Mouse (Mus musculus) bone marrow macrophage, adult 2 months (primary cell): ENCODE measurements around the gene Cep162. TPM values are rescaled to one million over a fixed set of nuclear protein-coding genes. Genes with fewer than 3 reads are reported as not detected.

ENCODE experiments used
- H3K27ac ChIP-seq: 2 replicates; pipeline ENCODE4 v1.5.1; 2012; ENCODE audit warnings: low read depth, low read length; ENCODE audit not compliant: insufficient read depth
- H3K4me1 ChIP-seq: 2 replicates; pipeline ENCODE4 v1.6.1; 2012; ENCODE audit warnings: low read length; ENCODE audit not compliant: control insufficient read depth, insufficient read depth
- H3K4me3 ChIP-seq: 2 replicates; pipeline ENCODE4 v1.5.1; 2012; ENCODE audit warnings: mild to moderate bottlenecking, low read length, moderate library complexity; ENCODE audit not compliant: insufficient read depth
- CTCF ChIP-seq: IDR thresholded peaks from 2 replicates; pipeline ENCODE4 v1.5.1; 2012; ENCODE audit warnings: low read depth, mild to moderate bottlenecking, low read length, moderate library complexity
- POLR2A ChIP-seq: IDR thresholded peaks from 2 replicates; pipeline ENCODE4 v1.6.1; 2012; ENCODE audit warnings: mild to moderate bottlenecking, low read depth, low read length, borderline replicate concordance
- polyA plus RNA-seq: library from polyadenylated mRNA; stranded (reverse); fragments of >200 nt; gene quantifications from 2 replicates; pipeline ENCODE4 v1.2.4, GENCODE M21; 2012; ENCODE audit not compliant: missing spikeins, insufficient read depth, insufficient read length

Cep162 gene
- polyA plus RNA-seq, 1 experiment = 8.9 TPM

- TF ChIP-seq CTCF (no peak), POLR2A (no peak)
- no peak overlapping the region for H3K27ac ChIP-seq
- no peaks in the 10 kb centered on the region for H3K4me1 ChIP-seq
- no peak overlapping the region for H3K4me3 ChIP-seq
Observed at GRCm38 (mm10) chr9:87198036-87198435, 57.3 kb downstream of the Cep162 start.

GRCm38 (mm10) chr9:87197277-87197676, 58.1 kb downstream of the Cep162 start:
- Histone ChIP-seq H3K4me1 (no peaks in the 10 kb centered on the region), H3K27ac (no peak overlapping the region), H3K4me3 (no peak overlapping the region)
- TF ChIP-seq POLR2A = no peak
- TF ChIP-seq CTCF = no peak

- no peak overlapping the region for H3K27ac ChIP-seq
- no peak overlapping the region for H3K4me3 ChIP-seq
- TF ChIP-seq POLR2A = no peak
- TF ChIP-seq CTCF = no peak
- no peaks in the 10 kb centered on the region for H3K4me1 ChIP-seq
Observed at GRCm38 (mm10) chr9:87193721-87194120, 61.6 kb downstream of the Cep162 start.

GRCm38 (mm10) chr9:87187336-87187735, 68.0 kb downstream of the Cep162 start:
- no peak overlapping the region for H3K27ac ChIP-seq
- no peaks in the 10 kb centered on the region for H3K4me1 ChIP-seq
- H3K4me3 ChIP-seq = no peak overlapping the region
- TF ChIP-seq POLR2A = no peak
- TF ChIP-seq CTCF = no peak

- Histone ChIP-seq H3K4me1 (no peaks in the 10 kb centered on the region), H3K27ac (no peak overlapping the region), H3K4me3 (no peak overlapping the region)
- no peak for TF ChIP-seq POLR2A
- TF ChIP-seq CTCF = no peak
Observed at GRCm38 (mm10) chr9:87182231-87182630, 73.1 kb downstream of the Cep162 start.

- Histone ChIP-seq H3K4me1 (no peaks in the 10 kb centered on the region), H3K4me3 (no peak overlapping the region), H3K27ac (no peak overlapping the region)
- TF ChIP-seq CTCF (no peak), POLR2A (no peak)
Observed at GRCm38 (mm10) chr9:87178534-87178933, 76.8 kb downstream of the Cep162 start.

GRCm38 (mm10) chr9:87171517-87171916, 83.8 kb downstream of the Cep162 start:
- peak overlapping the region; percentile 85 for H3K27ac ChIP-seq
- TF ChIP-seq POLR2A = no peak
- no peak for TF ChIP-seq CTCF
- no peak overlapping the region for H3K4me3 ChIP-seq
- peaks cover 19% of the 10 kb centered on the region for H3K4me1 ChIP-seq

- no peak overlapping the region for H3K4me3 ChIP-seq
- H3K27ac ChIP-seq = peak overlapping the region; percentile 85
- TF ChIP-seq POLR2A (no peak), CTCF (no peak)
- H3K4me1 ChIP-seq = peaks cover 19% of the 10 kb centered on the region
Observed at GRCm38 (mm10) chr9:87170891-87171290, 84.4 kb downstream of the Cep162 start.

GRCm38 (mm10) chr9:87169144-87169543, 86.2 kb downstream of the Cep162 start:
- Histone ChIP-seq H3K27ac (no peak overlapping the region), H3K4me1 (peaks cover 19% of the 10 kb centered on the region), H3K4me3 (no peak overlapping the region)
- TF ChIP-seq POLR2A = no peak

- TF ChIP-seq CTCF (no peak), POLR2A (no peak)
- H3K4me1 ChIP-seq = peaks cover 19% of the 10 kb centered on the region
- H3K4me3 ChIP-seq = no peak overlapping the region
- H3K27ac ChIP-seq = no peak overlapping the region
Observed at GRCm38 (mm10) chr9:87168051-87168450, 87.3 kb downstream of the Cep162 start.

- H3K27ac ChIP-seq = no peak overlapping the region
- no peak for TF ChIP-seq CTCF
- TF ChIP-seq POLR2A = no peak
Observed at GRCm38 (mm10) chr9:87167001-87167830, 88.1 kb downstream of the Cep162 start.

More at GRCm38 (mm10) chr9:87167001-87167830, 88.1 kb downstream of the Cep162 start:
- peaks cover 16% of the 10 kb centered on the region for H3K4me1 ChIP-seq
- H3K4me3 ChIP-seq = no peak overlapping the region
